Mouse (Mus musculus) intestine, postnatal 0 days (tissue): ENCODE results near the gene Gm45062. TPM values are rescaled to one million over a fixed set of nuclear protein-coding genes. Genes with fewer than 3 reads are reported as not detected.

Source experiments
- ATAC-seq: fragments of 200-750 bp; cut with Nextera tagmentation; 2 replicates; pipeline ENCODE4 v1.8.0; 2017; ENCODE audit warnings: mild to moderate bottlenecking, moderate TSS enrichment, moderate library complexity
- H3K27ac ChIP-seq: fragments of 300-500 bp; sonication (generic); 2 replicates; pipeline ENCODE4 v1.5.1; 2014; ENCODE audit warnings: mild to moderate bottlenecking, low read depth, low read length, moderate library complexity
- H3K27me3 ChIP-seq: fragments of 300-500 bp; sonication (generic); replicated peaks from 2 replicates; pipeline ENCODE4 v1.6.1; 2014; ENCODE audit warnings: low read length, mixed read lengths; ENCODE audit not compliant: control insufficient read depth, insufficient read depth
- H3K36me3 ChIP-seq: fragments of 300-500 bp; sonication (generic); 2 replicates; pipeline ENCODE4 v1.6.1; 2014; ENCODE audit warnings: mild to moderate bottlenecking, moderate library complexity; ENCODE audit not compliant: control insufficient read depth, insufficient read depth
- H3K4me1 ChIP-seq: fragments of 300-500 bp; sonication (generic); replicated peaks from 2 replicates; pipeline ENCODE4 v1.6.1; 2014; ENCODE audit warnings: antibody characterized with exemption, low read length, mixed read lengths; ENCODE audit not compliant: control insufficient read depth, insufficient read depth
- H3K4me2 ChIP-seq: fragments of 300-500 bp; sonication (generic); replicated peaks from 2 replicates; pipeline ENCODE4 v1.6.1; 2014; ENCODE audit warnings: low read depth, mild to moderate bottlenecking, moderate library complexity
- H3K4me3 ChIP-seq: fragments of 300-500 bp; sonication (generic); 2 replicates; pipeline ENCODE4 v1.5.1; 2014; ENCODE audit warnings: low read depth, low read length
- H3K9ac ChIP-seq: fragments of 300-500 bp; sonication (generic); 2 replicates; pipeline ENCODE4 v1.6.1; 2014; ENCODE audit warnings: mild to moderate bottlenecking, low read depth, low read length
- H3K9me3 ChIP-seq: fragments of 300-500 bp; sonication (generic); 2 replicates; pipeline ENCODE4 v1.6.1; 2016; ENCODE audit warnings: mixed run types; ENCODE audit not compliant: control insufficient read depth
- CTCF ChIP-seq: sonication (generic); IDR thresholded peaks from 2 replicates; pipeline ENCODE4 v1.5.1; 2016; ENCODE audit warnings: low read depth, mild to moderate bottlenecking, control low read depth, antibody characterized with exemption, moderate library complexity
- WGBS: fragments of 180-500 bp; shearing (Covaris S2); extraction: QIAGEN DNeasy Blood & Tissue Kit; methylation state at CpG from one replicate; pipeline ENCODE4 v1.1.7; 2014; 5-methylcytosine and 5-hydroxymethylcytosine counted together
- polyA plus RNA-seq: library from polyadenylated mRNA; unstranded; fragments of >200 nt; fragmentation: Nextera tagmentation; extraction: Ambion mirVana; gene quantifications from 2 replicates; pipeline ENCODE4 v1.2.1, GENCODE M21; 2015

The Gm45062 gene
- polyA plus RNA-seq, 1 experiment from 2014 or later, result 0.30 TPM

DNA sequence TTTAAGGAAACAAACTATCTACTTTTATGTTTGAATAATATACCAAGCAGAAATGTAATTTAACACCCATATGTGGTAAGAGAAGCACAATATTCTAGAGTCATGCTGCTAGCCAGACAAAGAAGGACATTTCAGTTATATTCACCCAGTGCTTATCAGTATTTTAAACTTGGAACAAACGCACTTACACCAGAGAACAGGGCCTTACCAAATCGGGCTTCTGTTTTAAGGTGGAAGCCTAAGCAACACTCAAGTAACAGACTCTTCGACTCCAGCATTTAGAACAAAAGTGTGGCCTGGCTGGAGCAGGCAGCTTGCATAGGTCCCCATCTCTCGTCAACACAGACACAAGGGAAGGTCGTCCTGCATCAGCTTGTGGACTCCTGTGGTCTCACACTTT lies 229.0 kb downstream of the Gm45062 start:
- H3K4me1 ChIP-seq, result no peaks in the 10 kb centered on the region
- no peaks in the 10 kb centered on the region for H3K9me3 ChIP-seq
- H3K27me3 ChIP-seq, result no peaks in the 10 kb centered on the region
- H3K4me3 ChIP-seq, result no peak overlapping the region
- no peak overlapping the region for H3K9ac ChIP-seq
- H3K4me2 ChIP-seq, result no peak overlapping the region
- ATAC-seq, result no peak
- no peak for TF ChIP-seq CTCF
- no peak overlapping the region for H3K27ac ChIP-seq
- 50% methylated on average over 5 of the region's 5 CpGs for WGBS
- H3K36me3 ChIP-seq, result no peaks in the 10 kb centered on the region

DNA sequence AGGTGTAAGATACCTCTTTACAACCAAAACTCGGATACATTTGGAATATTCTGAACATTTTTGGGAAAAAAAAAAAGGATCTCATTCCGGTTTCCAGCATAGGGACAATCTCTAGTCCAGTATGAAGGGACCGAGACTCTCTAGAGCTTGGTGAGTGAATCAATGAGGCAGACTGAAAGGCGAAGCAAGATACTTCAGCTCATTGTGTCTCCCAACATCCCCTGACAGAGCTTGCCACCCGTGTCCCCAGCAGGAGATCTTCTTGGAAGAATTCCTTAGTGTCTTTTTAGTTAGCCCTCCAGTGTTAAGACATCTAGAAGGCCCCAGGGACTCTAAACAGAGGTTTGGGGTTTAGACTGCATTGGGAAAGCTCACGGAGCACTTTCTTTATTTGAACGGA lies 230.0 kb downstream of the Gm45062 start:
- H3K4me2 ChIP-seq, result no peak overlapping the region
- H3K36me3 ChIP-seq, result no peaks in the 10 kb centered on the region
- no peaks in the 10 kb centered on the region for H3K9me3 ChIP-seq
- no peak for ATAC-seq
- H3K9ac ChIP-seq, result no peak overlapping the region
- WGBS, result 87% methylated on average over 7 of the region's 7 CpGs
- no peak overlapping the region for H3K27ac ChIP-seq
- no peaks in the 10 kb centered on the region for H3K4me1 ChIP-seq
- no peak for TF ChIP-seq CTCF
- H3K27me3 ChIP-seq, result no peaks in the 10 kb centered on the region
- H3K4me3 ChIP-seq, result no peak overlapping the region

DNA sequence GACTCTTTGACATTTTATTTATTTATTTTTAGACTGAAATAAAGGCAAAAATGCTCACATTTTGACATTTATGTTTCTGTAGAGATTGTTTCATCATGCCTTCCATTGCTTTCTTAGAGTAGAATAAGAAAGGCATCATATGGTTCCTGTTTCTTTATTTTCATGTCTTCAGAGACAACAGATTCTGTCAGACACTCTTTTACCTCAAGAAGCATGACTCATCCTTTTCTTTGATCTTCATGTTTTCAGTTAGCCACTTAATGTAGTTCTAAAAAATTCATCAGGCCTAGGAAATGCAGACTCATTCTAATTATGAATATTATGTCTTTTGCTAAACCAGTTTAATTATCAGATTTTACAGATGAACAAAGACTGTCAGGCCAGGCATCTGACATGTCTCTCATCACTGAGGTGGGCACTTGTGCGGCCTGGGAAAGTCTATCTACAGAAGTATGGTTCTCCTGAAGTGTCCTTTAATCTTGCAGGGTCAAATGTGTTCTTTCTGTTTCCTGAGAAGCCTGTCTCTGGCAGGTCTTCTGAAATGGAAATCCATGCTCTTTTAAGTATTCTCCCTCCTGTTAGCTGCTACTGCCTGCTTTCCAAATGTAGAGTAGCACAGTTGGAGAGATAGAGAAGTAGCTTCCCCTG lies 230.8 kb downstream of the Gm45062 start:
- Histone ChIP-seq H3K4me1 (no peaks in the 10 kb centered on the region), H3K36me3 (no peaks in the 10 kb centered on the region), H3K4me2 (no peak overlapping the region), H3K27me3 (no peaks in the 10 kb centered on the region), H3K4me3 (no peak overlapping the region), H3K27ac (no peak overlapping the region), H3K9ac (no peak overlapping the region), H3K9me3 (no peaks in the 10 kb centered on the region)
- TF ChIP-seq CTCF, result no peak
- ATAC-seq, result no peak
- 98% methylated on average over 1 of the region's 1 CpGs for WGBS

DNA sequence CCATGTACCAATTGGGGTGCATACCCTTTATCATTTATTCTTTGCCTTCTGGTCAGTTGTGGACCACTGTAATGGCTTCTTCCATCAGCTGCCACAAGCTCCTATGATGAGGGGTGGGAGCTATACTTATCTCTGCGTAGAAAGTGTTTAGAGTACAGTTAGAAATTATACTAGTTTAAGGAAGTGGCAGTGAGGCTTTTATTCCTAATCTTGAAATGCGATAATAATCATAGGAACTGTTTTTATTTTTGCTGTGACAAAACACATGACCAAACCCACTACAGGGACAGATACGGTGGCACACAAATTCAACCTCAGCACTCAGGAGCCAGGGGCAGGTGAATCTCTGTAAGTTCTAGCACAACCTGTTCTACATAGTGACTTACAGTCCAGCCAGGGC lies 233.0 kb downstream of the Gm45062 start:
- 90% methylated on average over 3 of the region's 3 CpGs for WGBS
- H3K9me3 ChIP-seq, result no peaks in the 10 kb centered on the region
- TF ChIP-seq CTCF, result no peak

DNA sequence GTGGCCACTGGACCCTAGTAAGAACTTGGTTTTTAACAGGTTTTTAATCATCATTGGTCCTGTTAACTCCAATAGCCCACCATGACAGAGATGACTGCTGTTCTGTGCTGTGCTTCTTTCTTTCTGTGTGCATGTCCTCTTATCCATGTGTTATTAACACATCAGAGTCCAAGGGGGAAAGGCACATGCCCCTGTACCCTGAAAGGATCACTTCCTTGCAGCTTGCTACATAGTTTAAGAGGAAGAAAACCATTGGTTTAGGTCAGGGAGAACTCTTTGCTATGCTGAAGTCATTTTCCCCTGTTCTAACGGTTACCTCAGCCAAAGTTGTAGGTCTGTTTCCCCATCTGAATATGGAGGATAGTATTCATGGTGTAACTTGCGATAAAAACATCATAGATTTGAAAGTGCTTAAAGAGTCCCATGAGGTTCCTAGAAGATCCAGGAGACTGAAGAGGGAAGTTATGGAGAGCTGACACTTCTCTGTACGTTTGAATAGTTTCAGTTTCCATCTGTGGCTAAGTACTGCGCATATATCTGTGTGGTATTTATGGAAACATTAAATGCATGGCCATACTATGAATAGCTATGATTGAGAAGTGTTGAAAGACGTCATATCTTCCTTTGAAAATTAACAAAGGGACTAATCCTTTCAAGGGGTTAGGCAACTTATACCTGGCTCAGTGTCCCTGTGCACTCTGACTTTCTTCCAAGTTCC lies 236.0 kb downstream of the Gm45062 start:
- Histone ChIP-seq H3K4me1 (no peaks in the 10 kb centered on the region), H3K9me3 (no peaks in the 10 kb centered on the region), H3K4me2 (no peak overlapping the region), H3K9ac (no peak overlapping the region), H3K27me3 (no peaks in the 10 kb centered on the region), H3K27ac (no peak overlapping the region), H3K4me3 (no peak overlapping the region), H3K36me3 (no peaks in the 10 kb centered on the region)
- WGBS, result 75% methylated on average over 5 of the region's 5 CpGs
- no peak for ATAC-seq
- TF ChIP-seq CTCF, result no peak

More for the DNA sequence above, 233.0 kb downstream of the Gm45062 start:
- Histone ChIP-seq H3K9ac (no peak overlapping the region), H3K27me3 (no peaks in the 10 kb centered on the region), H3K36me3 (no peaks in the 10 kb centered on the region), H3K4me1 (no peaks in the 10 kb centered on the region), H3K27ac (no peak overlapping the region), H3K4me3 (no peak overlapping the region), H3K4me2 (no peak overlapping the region)
- ATAC-seq, result no peak

DNA sequence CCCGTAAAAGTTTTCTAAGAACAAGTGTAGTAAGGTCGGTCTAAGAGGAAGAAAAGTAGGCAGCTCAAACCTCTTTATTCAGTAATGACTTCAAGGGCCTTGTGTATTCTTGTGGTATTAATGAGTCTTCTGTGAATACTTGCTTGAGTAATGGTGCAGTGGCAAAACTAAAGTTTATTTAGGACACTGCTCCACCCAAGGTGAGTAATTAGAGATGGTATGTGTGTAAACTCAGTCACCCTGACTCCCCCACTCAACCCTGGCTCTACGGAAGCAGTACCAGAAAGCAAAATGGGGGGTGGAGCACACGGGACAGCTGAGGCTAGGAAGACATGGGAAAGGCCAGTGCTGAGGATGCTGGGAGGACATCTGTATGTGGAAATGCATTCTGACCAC lies 236.6 kb downstream of the Gm45062 start:
- no peaks in the 10 kb centered on the region for H3K36me3 ChIP-seq
- H3K9ac ChIP-seq, result no peak overlapping the region
- no peak overlapping the region for H3K4me2 ChIP-seq
- H3K27ac ChIP-seq, result no peak overlapping the region
- no peaks in the 10 kb centered on the region for H3K27me3 ChIP-seq
- no peaks in the 10 kb centered on the region for H3K9me3 ChIP-seq
- 71% methylated on average over 4 of the region's 4 CpGs for WGBS
- TF ChIP-seq CTCF, result no peak
- H3K4me3 ChIP-seq, result no peak overlapping the region
- no peak for ATAC-seq
- H3K4me1 ChIP-seq, result no peaks in the 10 kb centered on the region
